Mouse (Mus musculus): ENCODE results near the gene Omt2a. TPM values are rescaled to one million over a fixed set of nuclear protein-coding genes. Genes with fewer than 3 reads are reported as not detected.
A peak's percentile ranks its signal among the peaks of the same experiment; 100 is the strongest.
"Not testable (repeated sequence)": the region's sequence is repeated elsewhere in the genome, so short reads cannot be mapped to it uniquely, and the experiment has no call there.

The Omt2a gene
- not detected for total RNA-seq (2021)
- long read RNA-seq = 0 reads

DNA sequence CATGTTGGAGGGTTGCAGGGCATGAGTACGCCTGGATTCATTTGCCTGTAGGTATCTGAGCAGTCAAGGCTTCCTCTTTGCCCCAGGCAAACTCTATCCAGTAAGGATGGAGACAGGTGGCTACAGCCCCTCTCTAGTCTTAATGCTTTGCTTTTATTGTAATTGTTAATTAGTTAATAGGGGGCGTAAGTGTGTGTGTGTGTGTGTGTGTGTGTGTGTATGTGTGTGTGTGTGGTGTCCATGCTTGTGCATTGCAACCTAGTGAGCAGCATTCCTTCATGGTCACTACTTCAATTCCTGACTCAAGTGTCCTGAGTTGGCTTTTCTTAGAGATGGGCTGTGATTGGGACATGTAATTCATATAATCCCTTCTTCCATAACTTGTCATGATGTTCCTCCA, at the start of gene Omt2a:
Gene Omt2a, minus strand, starts transcription at position 101 of the 400 bp plus-strand sequence.
- DNase-seq (ENCODE audit: low spot score in 2 of 2) = no peak

DNA sequence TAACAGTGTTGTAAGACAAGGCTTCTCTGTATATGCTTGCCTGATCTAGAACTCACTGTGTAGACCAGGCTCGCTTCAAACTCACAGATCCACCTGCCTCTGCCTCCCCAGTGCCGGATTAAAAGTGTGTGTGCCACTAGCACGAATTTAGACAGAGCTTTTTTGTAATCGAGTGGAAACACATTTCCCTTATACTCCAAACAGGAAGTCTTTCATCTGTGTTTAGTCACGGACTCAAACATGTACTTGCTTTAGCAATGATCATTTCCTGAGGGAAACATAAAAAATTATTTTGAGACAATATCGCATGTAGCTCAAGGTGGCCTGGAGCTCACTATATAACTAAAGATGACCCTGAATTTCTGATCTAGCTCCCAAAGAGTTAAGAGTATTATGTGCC, 48.8 kb upstream of the Omt2a start:
- no peak for DNase-seq (ENCODE audit: low spot score in 2 of 2)

DNA sequence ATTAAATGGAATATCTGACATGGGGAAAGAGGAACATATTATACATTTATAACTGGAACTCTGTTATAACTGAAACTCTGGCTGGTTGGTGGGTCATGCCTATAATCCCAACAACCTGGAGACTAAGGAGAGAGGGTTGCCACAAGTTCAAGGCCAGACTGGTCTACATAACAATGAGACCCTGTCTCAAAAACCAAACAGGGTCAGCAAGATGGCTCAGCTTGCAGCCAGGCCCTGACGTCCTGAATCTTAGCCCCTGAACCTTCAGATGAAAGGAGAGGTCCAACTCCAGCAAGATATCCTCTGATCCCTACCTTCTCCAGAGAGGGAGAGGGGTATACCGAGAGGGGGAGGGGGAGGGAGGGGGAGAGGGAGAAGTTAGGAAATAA, 45.9 kb upstream of the Omt2a start:
- DNase-seq (ENCODE audit: low spot score in 2 of 2) = no peak

DNA sequence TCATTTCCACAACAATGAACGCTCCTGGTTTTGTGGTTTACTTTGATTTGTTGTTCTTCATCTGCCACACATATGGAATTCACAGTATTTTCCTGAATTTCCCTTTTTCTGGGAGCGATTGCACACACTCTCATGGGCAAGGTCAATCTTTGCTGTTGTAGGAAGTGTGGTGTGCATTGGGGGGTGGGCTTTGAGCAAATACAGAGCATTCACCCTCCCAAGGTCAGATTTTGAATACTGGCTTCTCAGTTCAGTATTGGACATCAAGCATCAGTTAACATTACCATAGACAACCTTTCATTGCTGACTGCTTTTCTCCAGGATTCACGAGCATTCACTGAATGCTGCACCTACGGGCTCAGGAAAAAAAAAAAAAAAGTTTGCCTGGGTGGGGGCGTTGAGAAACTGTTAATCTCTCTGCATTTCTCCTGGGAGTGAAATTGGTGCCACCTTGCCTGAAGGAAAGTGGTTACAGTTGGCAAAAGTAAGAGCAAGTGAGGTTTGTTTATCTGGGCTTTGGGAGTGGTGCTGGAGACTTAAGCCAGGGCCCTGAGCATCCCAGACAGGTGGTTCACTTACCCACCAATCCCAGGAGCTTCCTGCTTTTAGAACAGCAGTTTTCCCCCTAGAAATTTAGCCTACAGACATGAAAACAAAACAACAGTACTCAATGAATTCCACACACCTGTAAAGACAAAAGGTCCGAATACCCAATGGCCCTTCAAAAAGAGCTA, 45.3 kb upstream of the Omt2a start:
- no peak for DNase-seq (ENCODE audit: low spot score in 2 of 2)

DNA sequence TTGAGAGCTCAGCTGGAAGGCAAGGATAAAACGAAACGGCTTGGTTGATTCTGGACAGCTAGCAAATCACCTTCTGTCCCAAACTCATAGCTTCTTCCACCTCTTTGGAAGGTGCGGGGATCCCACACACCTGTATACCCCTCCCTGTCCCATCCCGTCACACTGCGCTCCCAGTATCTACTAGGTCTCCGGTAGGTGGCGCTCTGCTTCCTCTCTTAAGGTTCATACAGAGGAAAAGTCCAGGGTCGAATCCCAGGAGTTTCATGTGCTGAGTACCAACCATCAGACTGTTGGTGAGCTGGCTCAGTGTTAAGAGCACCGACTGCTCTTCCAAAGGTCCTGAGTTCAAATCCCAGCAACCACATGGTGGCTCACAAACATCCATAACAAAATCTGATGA, 43.5 kb upstream of the Omt2a start:
- DNase-seq (ENCODE audit: low spot score in 2 of 2) = peak; percentile 58 to 70

DNA sequence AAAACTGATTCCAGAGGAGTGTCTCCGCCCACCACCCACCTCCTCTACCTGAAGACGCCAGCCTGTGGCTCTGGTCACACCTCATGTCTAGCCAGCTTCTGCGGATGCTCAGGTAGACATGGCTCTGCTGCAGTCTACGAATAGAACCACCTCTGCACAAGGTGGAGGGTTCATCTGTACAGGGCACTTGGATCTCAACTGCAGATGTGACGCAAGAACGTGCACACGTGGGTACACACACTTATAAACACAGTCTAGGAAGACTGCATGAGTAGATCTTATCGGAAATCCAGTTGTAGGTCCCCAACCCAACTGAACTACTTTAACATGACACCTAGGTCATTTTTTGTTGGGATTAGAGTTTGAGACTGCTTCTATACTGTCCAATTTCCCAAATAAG, 41.0 kb upstream of the Omt2a start, which contains the start of gene Gsta2:
Gene Gsta2, minus strand, starts transcription at position 178 of the 400 bp plus-strand sequence.
- DNase-seq (ENCODE audit: low spot score in 2 of 2) = no peak

DNA sequence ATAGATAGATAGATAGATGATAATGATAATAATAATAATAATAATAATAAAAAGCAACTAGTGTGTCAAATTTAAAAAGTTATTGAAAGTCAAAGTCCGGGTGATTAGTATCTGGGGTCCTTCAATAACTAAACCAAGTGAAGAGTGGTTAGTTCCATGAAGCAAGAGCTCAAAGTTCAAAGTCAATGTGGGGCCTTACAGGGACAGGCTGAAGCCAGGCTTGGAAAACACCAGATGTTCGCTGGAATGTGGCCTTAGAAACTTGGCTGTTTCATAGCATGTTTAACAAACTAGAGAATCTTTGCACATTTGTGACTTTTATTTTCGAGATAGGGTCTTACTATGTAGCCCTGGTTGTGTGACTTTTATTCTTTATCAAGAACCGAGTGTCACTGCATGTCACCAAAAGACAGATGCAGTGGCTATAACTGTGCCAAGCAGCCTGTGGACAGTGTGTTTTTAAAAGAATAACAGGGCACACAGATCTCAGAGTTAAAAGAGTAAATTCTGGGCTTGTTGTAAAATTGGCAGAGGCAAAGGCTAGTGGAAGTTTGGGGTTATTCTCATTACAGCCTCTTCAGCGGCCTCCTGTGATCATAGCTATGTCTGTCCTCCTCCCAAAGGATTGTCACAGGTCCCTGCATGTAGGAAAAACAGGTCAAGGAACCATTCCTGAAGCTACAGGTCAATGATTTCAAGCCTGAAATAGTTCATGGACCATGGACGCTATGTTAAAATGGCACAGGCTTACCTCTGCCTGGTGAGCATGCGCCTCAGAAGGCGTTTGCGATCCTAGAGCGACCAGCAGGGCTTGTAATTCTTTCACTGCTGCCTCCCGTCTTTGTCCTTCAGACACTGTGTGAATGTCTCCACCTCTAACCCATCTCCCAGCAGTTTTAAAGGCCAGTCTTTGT, 40.3 kb upstream of the Omt2a start:
- no peak for DNase-seq (ENCODE audit: low spot score in 2 of 2)

DNA sequence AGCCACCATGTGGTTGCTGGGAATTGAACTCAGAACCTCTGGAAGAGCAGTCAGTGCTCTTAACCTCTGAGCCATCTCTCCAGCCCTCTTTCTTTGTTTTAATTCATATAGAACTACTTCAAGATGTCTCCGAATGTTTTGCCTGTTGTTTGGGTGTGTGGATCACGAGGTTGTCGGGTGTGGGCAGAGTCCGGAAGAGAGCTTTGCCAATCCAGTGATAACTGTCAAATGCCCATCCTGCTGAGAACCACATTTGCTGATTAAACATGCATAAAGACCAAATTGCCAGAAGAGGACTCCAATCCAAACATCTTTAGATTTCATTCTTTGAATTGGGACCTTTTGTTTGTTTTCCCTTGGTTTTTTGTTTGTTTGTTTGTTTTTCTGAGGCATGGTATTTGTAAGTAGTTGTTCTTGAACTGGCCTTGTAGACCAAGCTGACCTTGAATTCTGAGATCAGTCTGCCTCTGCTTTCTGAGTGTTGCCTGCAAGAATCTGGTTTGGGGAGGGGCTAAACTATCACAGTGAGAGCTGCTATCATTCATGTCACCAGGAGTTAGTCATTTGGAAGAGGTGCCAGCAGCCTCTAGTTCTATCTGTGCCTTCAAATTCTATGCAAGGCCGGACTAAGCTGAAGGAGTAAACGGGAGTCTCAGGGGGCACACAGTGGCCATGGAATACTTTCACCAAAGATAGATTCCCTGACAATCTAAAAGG, 37.1 kb upstream of the Omt2a start:
- DNase-seq (ENCODE audit: low spot score in 2 of 2) = no peak

DNA sequence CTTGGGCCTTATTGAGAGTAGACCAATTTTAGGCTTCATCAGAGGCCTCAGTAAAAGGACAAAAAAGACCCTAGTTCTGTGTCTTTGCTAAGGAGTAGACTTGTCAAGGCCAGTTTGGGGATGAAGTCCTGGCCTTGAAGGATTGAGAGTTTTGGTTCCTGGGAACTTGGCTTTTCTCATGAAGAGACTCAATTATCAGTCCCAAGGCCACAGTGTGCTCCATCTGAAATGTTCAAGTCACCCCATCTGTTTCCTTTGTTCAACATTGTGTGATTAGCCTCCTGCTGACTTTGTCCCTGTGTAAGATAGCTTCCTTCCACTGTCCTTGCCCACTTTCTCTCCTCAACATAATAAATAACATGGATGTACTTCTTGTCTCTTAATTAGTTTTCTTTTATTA, 35.4 kb upstream of the Omt2a start:
- DNase-seq (ENCODE audit: low spot score in 2 of 2) = not testable (repeated sequence)

DNA sequence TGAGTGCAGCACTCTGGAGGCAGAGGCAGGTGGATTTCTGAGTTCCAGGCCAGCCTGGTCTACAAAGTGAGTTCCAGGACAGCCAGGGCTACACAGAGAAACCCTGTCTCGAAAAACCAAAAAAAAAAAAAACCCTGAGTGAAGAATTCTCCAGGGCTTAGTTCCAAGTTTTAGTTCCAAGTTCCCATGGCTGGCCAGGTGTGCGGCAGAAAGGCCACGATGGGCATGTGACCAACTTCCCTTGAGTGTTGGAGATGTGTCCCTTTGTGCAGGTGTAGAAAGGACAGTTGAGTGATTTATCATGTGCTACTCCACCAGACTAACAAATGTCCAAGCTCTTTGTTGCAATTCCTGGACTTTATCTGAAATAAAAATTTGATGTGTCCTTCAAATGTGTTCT, 34.5 kb upstream of the Omt2a start:
- not testable (repeated sequence) for DNase-seq (ENCODE audit: low spot score in 2 of 2)

DNA sequence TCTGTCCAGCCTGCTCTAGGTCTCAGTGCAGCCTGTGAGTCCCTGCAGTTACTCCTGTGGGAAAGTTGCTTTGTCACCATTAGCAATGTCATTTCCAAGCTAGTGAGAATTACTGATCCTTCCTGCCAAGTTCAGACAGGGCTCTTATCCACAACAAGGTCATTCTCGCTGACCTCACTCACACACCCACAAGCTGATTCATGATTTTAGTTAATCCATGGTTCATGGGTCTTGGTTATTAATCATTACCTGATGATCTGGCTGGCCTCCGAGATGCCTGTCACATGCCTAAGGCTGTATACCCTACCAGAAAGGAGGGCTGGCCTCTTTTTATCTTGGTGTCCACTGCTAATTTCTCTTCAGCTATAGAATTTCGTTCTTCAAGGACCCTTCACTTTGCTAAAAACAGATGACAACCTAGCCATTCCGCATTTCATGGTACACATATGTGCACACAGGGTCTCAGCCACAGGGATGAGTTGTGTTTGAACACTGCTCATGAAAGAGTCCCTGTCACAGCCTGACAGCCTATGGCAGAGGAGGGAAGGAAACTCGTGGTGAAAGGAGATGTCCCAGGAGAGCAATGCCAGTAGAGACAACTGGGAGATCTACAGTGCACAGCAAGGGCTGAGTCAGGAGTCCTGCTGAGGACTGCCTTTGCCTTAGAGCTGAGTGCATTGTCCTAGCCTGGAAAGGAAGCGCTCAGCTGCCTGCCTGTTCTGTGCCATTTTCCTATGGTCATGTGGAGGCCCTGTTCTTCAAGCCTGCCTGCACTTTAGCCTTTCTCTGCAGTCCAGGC, 33.8 kb upstream of the Omt2a start:
- not testable (repeated sequence) for DNase-seq (ENCODE audit: low spot score in 2 of 2)

DNA sequence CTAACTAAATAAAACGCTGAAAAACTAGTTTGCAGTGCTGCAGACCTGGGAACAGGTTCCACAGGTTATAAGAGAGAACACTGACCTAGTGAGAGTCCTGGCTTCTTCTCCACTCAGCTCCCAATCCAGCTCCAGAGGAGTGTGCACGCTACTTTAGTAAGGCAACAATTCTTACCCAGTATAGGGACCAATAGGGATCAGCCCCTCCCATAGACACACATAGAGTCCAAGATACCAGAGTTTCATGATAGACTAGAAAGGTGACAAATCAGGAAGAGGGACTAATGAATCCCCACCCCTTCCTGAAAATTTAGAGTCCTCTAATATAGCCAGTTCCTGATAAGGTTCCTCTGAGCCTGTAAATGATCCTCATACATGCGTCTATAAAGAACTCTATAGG, 32.4 kb upstream of the Omt2a start:
- no peak for DNase-seq (ENCODE audit: low spot score in 2 of 2)

DNA sequence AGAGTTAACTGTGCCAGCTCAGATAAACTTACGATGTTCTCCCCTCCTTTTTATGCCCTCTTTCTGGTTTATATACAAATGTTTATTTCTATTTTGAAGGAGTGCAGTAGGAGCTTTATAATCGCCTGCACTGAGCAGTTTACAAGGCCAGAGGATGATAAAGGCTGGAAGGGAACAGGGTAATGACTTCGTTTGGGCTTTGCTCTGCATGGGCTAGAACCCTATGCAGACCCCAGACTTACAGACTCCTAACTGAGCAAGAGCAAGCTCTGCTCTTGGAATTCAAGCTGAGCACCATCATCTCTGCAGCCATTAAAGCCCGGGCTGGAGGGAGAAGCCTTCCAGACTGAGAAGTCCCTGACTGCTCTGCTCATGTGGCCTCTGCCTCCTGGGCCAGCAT, 30.6 kb upstream of the Omt2a start:
- DNase-seq (ENCODE audit: low spot score in 2 of 2) = not testable (repeated sequence)

DNA sequence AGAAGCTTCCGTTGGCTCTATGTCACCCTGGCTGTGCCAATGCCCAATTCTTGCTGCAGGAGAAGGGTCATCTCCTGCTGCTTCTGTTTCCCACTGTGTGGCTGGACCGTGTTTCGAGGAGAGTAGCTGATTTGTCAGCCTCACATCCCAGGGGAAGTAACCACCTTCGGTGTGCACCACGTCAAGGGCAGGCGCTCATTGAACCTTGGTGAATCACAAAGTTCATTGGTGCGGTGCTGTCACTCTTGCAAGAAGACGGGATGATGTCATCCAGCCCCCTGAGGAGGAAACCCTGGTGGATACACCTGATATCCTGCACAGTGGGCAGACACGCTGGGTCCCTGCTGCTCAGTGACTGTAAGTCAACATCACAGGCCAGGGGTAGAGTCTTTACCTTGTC, 28.5 kb upstream of the Omt2a start:
- DNase-seq (ENCODE audit: low spot score in 2 of 2) = not testable (repeated sequence)

DNA sequence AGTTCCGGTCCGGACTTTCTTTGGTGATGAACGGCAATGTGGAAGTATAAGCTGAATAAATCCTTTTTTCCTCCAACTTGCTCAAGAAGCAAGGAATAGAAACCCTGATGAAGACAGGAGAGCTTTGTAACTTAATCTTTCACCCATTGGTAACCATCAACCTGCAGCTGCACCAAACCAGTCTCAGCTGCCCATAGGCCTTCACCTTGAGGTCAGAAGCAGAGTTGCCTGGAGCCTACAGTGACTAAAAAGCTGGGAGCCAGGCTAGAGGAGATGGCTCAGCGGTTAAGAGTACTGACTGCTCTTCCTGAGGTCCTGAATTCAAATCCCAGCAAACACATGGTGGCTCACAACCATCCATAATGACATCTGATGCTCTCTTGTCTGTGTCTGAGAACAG, 27.9 kb upstream of the Omt2a start:
- not testable (repeated sequence) for DNase-seq (ENCODE audit: low spot score in 2 of 2)

DNA sequence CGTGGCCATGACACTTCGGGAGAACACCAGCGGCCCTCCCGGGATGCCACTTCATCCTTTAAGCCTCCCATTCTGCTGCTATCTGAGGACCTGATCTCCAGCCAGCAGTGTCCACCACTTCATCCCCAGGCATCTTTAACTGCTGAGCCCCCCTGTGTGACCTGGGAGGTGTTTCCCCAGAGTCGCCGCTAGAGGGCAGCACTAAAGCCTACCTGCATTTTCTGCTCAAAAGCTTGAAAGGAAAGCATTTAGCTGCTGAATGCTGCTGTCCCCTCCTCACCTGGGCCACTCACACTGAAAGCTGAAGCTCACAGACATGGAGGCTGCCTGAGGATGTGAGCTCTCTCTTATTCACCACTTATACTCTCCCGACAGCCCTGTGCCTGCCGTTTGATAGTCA, 25.7 kb upstream of the Omt2a start:
- DNase-seq (ENCODE audit: low spot score in 2 of 2) = peak; percentile 44 to 53

DNA sequence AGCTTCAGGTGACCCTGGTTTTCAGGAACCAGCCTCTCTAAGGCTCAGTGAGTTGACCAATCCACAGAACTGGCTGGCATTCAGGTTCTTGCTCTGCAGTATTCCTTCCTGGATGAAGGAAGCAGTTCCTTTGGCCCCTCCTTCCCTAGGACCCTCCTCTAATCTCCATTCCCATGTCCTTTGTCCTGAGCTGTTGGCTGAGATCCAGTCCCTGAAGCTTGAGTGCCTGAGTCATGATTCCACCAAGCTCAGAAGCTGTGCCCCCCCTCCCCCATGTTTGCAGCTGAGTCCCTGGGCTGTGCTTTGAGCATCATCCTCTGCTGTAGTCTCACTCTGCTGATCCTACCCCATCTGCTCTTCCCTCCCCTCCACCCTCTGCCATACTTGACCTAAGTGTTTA, 22.5 kb upstream of the Omt2a start:
- not testable (repeated sequence) for DNase-seq (ENCODE audit: low spot score in 2 of 2)

DNA sequence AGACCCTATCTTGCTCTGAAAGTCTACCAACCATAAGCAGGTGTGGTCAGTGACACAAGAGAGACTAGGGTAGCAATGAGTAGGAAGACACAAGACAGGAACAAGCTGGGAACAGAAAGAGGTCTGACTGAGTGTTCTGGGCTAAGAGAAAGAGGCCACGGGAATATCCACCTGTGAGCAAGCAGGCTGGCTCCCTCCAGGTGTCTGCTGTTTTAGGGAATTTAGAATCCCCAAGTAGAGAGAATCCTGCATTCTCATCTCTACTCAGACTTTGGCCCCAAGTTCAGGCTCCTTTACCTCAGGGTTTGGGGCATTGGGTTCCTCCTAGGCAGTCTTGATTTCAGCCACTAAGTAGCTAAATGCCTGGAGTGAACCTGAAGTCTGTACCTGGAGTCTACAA, 12.7 kb upstream of the Omt2a start, which contains the start of gene Omt2b:
Gene Omt2b, plus strand, starts transcription at position 301 of the 400 bp plus-strand sequence.
- not testable (repeated sequence) for DNase-seq (ENCODE audit: low spot score in 2 of 2)

DNA sequence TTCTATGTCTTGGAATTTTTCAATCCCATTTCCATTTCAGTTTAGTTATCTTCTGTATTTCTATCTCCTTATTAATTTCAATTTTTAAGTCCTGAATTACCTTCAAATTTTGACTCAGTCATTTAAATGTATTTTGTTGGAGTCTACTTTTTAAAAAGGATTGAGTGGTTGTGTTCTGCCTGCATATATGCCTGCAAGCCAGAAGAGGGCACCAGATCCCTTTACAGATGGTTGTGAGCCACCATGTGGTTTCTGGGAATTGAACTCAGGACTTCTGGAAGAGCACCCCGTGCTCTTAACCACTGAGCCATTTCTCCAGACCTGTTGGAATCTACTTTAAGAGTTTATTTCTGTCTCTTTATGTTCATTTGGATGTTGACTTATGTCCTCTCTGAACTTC, 4.9 kb upstream of the Omt2a start:
- DNase-seq (ENCODE audit: low spot score in 2 of 2) = no peak

DNA sequence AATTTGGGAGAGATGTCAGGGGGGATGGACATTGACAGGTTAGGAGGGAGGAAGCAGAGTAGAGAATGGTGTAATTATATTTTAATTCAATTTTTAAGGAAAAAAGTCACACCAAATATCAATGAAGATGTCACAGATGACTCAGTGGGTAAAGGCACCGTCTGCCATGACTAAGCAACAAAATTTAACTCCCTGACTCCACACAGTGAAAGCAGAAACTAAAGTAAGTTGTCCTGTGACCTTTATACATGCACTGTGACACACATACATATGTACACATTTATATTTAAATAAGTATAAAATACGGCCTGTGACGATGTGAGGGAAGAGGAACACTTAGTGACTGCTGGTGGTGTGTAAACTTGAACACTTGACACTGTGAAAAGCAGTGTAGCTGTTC, 6.5 kb downstream of the Omt2a start:
- not testable (repeated sequence) for DNase-seq (ENCODE audit: low spot score in 2 of 2)

DNA sequence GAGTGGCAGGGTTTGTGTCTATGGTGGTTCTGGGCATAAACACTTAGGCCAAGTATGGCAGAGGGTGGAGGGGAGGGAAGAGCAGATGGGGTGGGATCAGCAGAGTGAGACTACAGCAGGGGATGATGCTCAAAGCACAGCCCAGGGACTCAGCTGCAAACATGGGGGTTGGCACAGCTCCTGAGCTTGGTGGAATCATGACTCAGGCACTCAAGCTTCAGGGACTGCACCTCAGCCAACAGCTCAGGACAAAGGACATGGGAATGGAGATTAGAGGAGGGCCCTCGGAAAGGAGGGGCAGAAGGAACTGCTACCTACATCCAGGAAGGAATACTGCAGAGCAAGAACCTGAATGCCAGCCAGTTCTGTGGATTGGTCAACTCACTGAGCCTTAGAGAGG, 15.5 kb downstream of the Omt2a start:
- DNase-seq (ENCODE audit: low spot score in 2 of 2) = not testable (repeated sequence)
